Mouse (Mus musculus) heart, postnatal 14 days (tissue): ENCODE measurements around the gene Capg. TPM values are rescaled to one million over a fixed set of nuclear protein-coding genes. Genes with fewer than 3 reads are reported as not detected.
A peak's percentile ranks its signal among the peaks of the same experiment; 100 is the strongest.
"Not testable (repeated sequence)": the region's sequence is repeated elsewhere in the genome, so short reads cannot be mapped to it uniquely, and the experiment has no call there.

Experiments
- DNase-seq, 2 experiments: peaks; one replicate each; pipeline ENCODE4 v3.0.0; 2021 to 2022
- intact Hi-C: fragments of 180-260 bp; cut with DNase I; formaldehyde crosslinking; loops from one replicate; pipeline ENCODE4 v1.15.1; 2025
- total RNA-seq, 2 experiments: library from RNA; stranded (reverse); gene quantifications; 2 replicates each; pipeline ENCODE4 v1.2.3; 2021

The Capg gene
- total RNA-seq, 2 experiments from 2014 or later, result 9.9 to 10.0 TPM

GRCm38 (mm10) chr6:72527070-72527469 is 17.1 kb upstream of the Capg start:
- intact Hi-C loops, result no loop called here
- no peak for DNase-seq

GRCm38 (mm10) chr6:72528410-72529151 is 15.6 kb upstream of the Capg start:
- no peak for DNase-seq
- intact Hi-C loops, result no loop called here

- intact Hi-C loops, result no loop called here
- no peak for DNase-seq
These were observed 11.6 kb upstream of the Capg start for GRCm38 (mm10) chr6:72532580-72532979.

- intact Hi-C loops, result not testable (repeated sequence)
- peak in 1 of 2 experiments; percentile 43 for DNase-seq
These were observed 10.6 kb upstream of the Capg start for GRCm38 (mm10) chr6:72533555-72533954.

GRCm38 (mm10) chr6:72534035-72534809 is 10.0 kb upstream of the Capg start:
- peak; percentile 70 to 86 for DNase-seq
- intact Hi-C loops, result loop anchor here (2.0 kb wide), 1 partner anchor 95 kb away; the partner anchor contains the start of gene Mat2a

GRCm38 (mm10) chr6:72535165-72535564 is 9.0 kb upstream of the Capg start:
- peak; percentile 86 to 91 for DNase-seq
- intact Hi-C loops, result loop anchor here (1.0 to 2.0 kb wide), 3 partner anchors 31 to 107 kb away; partner anchors contain the start of gene Mat2a

- DNase-seq, result no peak
- intact Hi-C loops, result no loop called here
These were observed 6.1 kb upstream of the Capg start for GRCm38 (mm10) chr6:72537998-72538500.

GRCm38 (mm10) chr6:72538562-72539031 is 5.6 kb upstream of the Capg start:
- intact Hi-C loops, result no loop called here
- DNase-seq, result peak; percentile 74 to 82

- no peak for DNase-seq
- intact Hi-C loops, result no loop called here
These were observed 833 bp upstream of the Capg start for GRCm38 (mm10) chr6:72543265-72543850.

- no peak for DNase-seq
- intact Hi-C loops, result no loop called here
These were observed 1.2 kb downstream of the Capg start for GRCm38 (mm10) chr6:72545377-72545776.

GRCm38 (mm10) chr6:72547121-72547520 is 2.9 kb downstream of the Capg start:
- intact Hi-C loops, result no loop called here
- DNase-seq, result no peak

GRCm38 (mm10) chr6:72547862-72548261 is 3.7 kb downstream of the Capg start:
- DNase-seq, result no peak

GRCm38 (mm10) chr6:72549041-72549580 is 4.9 kb downstream of the Capg start:
- DNase-seq, result peak; percentile 51 to 57
- intact Hi-C loops, result no loop called here

More at GRCm38 (mm10) chr6:72547862-72548261, 3.7 kb downstream of the Capg start:
- intact Hi-C loops, result no loop called here

- DNase-seq, result no peak
- intact Hi-C loops, result no loop called here
These were observed 5.8 kb downstream of the Capg start for GRCm38 (mm10) chr6:72550025-72550424.

- no peak for DNase-seq
- intact Hi-C loops, result no loop called here
These were observed 6.4 kb downstream of the Capg start for GRCm38 (mm10) chr6:72550503-72551100.

- intact Hi-C loops, result no loop called here
- DNase-seq, result peak; percentile 72 to 75
These were observed 8.2 kb downstream of the Capg start for GRCm38 (mm10) chr6:72552171-72553078.

GRCm38 (mm10) chr6:72553079-72553412 is 8.9 kb downstream of the Capg start:
- no peak for DNase-seq
- intact Hi-C loops, result no loop called here

- intact Hi-C loops, result no loop called here
These were observed 16.6 kb downstream of the Capg start for GRCm38 (mm10) chr6:72560801-72561200.

GRCm38 (mm10) chr6:72562486-72562885 is 18.3 kb downstream of the Capg start:
- DNase-seq, result no peak
- intact Hi-C loops, result no loop called here

More at GRCm38 (mm10) chr6:72560801-72561200, 16.6 kb downstream of the Capg start:
- no peak for DNase-seq
